Mouse (Mus musculus): ENCODE data around the gene Tnks2. TPM values are rescaled to one million over a fixed set of nuclear protein-coding genes. Genes with fewer than 3 reads are reported as not detected.
"Not testable (repeated sequence)": the region's sequence is repeated elsewhere in the genome, so short reads cannot be mapped to it uniquely, and the experiment has no call there.

Gene Tnks2
- polyA plus RNA-seq, 1 experiment from 2014 or later: 20.6 TPM

DNA sequence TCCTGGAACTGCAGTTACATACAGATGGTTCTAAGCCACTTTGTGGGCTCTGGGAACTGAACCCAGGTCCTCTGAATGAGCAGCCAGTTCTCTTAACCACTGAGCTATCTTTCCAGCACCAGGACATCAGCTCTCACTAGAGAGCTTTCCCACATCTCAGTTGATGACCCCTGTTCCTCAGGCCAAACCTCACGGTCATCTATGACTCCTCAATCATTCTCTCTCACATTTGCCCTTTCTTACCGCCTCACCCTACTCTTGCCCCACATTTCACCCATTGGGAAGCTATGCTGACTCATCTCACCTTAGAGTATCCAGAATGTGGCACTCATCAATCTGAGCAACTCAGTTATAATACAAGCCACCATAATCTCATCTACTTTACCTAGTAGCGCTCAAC lies 6.3 kb downstream of the Tnks2 start:
- Histone ChIP-seq H3K9me3 (replicated peaks; ENCODE audit: control insufficient read depth, low read length) (no peaks in the 10 kb centered on the region), H3K27me3 (ENCODE audit: control insufficient read depth, insufficient read depth, low read length) (no peaks in the 10 kb centered on the region), H3K4me1 (ENCODE audit: control insufficient read depth, insufficient read depth, low read length) (peaks cover 6% of the 10 kb centered on the region; the same call in 1 of the 2 replicates), H3K27ac (ENCODE audit: low read length) (no peak overlapping the region), H3K36me3 (ENCODE audit: control insufficient read depth, insufficient read depth, low read length) (peaks cover 5% of the 10 kb centered on the region; the same call in 1 of the 2 replicates), H3K4me3 (replicated peaks; ENCODE audit: low read length) (no peak overlapping the region), H3K4me2 (ENCODE audit: low read depth, low read length) (no peak overlapping the region), H3K9ac (ENCODE audit: low read length) (no peak overlapping the region)
- ATAC-seq (ENCODE audit: insufficient read depth, low FRiP score): no peak
- 89% methylated on average over 3 of the region's 3 CpGs for WGBS

DNA sequence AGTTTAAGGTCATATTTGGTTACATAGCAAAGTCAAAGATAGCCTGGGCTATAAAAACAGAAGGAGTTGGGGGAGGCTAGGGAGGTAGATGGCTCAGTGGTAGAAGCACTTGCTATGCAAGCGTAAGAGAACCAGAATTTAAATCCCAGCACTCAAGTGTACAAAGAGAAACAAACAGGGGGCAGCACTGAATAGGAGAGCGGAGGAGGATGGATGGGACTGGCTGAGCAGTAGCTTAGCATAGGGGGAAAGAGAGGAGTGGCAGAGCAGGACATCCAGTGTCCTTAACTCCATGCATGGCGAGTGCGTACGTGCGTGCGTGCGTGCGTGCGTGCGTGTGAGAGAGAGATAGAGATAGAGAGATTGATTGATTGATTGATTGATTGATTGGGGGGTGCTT lies 9.8 kb downstream of the Tnks2 start:
- Histone ChIP-seq H3K27me3 (ENCODE audit: control insufficient read depth, insufficient read depth, low read length) (no peaks in the 10 kb centered on the region), H3K36me3 (ENCODE audit: control insufficient read depth, insufficient read depth, low read length) (peaks cover 21% of the 10 kb centered on the region), H3K4me1 (ENCODE audit: control insufficient read depth, insufficient read depth, low read length) (no peaks in the 10 kb centered on the region), H3K4me3 (replicated peaks; ENCODE audit: low read length) (no peak overlapping the region), H3K4me2 (ENCODE audit: low read depth, low read length) (no peak overlapping the region), H3K9me3 (replicated peaks; ENCODE audit: control insufficient read depth, low read length) (no peaks in the 10 kb centered on the region), H3K27ac (ENCODE audit: low read length) (no peak overlapping the region), H3K9ac (ENCODE audit: low read length) (no peak overlapping the region)
- no peak for ATAC-seq (ENCODE audit: insufficient read depth, low FRiP score)
- 89% methylated on average over 11 of the region's 11 CpGs for WGBS

DNA sequence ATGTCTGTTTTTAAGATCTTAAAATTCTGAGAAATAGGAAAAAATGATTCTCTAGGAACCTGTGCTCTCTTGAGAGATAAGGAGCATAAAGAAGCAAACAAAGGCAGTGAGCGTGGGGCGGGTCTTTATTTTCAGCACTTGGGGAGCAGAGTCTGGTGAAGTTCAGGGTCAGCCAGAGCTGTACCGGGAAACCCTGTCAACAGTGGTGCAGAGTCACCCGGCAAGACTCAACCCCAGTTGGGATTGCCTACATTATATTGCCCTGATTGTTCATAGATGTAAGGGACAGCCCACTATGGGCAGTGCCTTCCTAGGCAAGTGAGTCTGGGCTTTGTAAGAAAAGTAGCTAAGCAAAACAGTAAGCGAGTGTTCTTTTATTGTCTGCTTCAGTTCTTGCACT lies 11.9 kb downstream of the Tnks2 start:
- Histone ChIP-seq H3K9ac (ENCODE audit: low read length) (no peak overlapping the region), H3K27me3 (ENCODE audit: control insufficient read depth, insufficient read depth, low read length) (no peaks in the 10 kb centered on the region), H3K4me1 (ENCODE audit: control insufficient read depth, insufficient read depth, low read length) (no peaks in the 10 kb centered on the region), H3K27ac (ENCODE audit: low read length) (no peak overlapping the region), H3K4me2 (ENCODE audit: low read depth, low read length) (no peak overlapping the region), H3K4me3 (replicated peaks; ENCODE audit: low read length) (no peak overlapping the region), H3K9me3 (replicated peaks; ENCODE audit: control insufficient read depth, low read length) (no peaks in the 10 kb centered on the region), H3K36me3 (ENCODE audit: control insufficient read depth, insufficient read depth, low read length) (peaks cover 28% of the 10 kb centered on the region)
- WGBS: 70% methylated on average over 5 of the region's 5 CpGs
- ATAC-seq (ENCODE audit: insufficient read depth, low FRiP score): no peak

- peaks cover 22% of the 10 kb centered on the region for H3K36me3 ChIP-seq (ENCODE audit: control insufficient read depth, insufficient read depth, low read length)
- no peaks in the 10 kb centered on the region for H3K27me3 ChIP-seq (ENCODE audit: control insufficient read depth, insufficient read depth, low read length)
- 94% methylated on average over 2 of the region's 2 CpGs for WGBS
- no peak overlapping the region for H3K27ac ChIP-seq (ENCODE audit: low read length)
- no peak overlapping the region for H3K4me3 ChIP-seq (replicated peaks; ENCODE audit: low read length)
- ATAC-seq (ENCODE audit: insufficient read depth, low FRiP score): no peak
- no peaks in the 10 kb centered on the region for H3K4me1 ChIP-seq (ENCODE audit: control insufficient read depth, insufficient read depth, low read length)
- no peak overlapping the region for H3K9ac ChIP-seq (ENCODE audit: low read length)
- H3K4me2 ChIP-seq (ENCODE audit: low read depth, low read length): no peak overlapping the region
- no peaks in the 10 kb centered on the region for H3K9me3 ChIP-seq (replicated peaks; ENCODE audit: control insufficient read depth, low read length)
Measured at GRCm38 (mm10) chr19:36853831-36854230, 19.8 kb downstream of the Tnks2 start.

DNA sequence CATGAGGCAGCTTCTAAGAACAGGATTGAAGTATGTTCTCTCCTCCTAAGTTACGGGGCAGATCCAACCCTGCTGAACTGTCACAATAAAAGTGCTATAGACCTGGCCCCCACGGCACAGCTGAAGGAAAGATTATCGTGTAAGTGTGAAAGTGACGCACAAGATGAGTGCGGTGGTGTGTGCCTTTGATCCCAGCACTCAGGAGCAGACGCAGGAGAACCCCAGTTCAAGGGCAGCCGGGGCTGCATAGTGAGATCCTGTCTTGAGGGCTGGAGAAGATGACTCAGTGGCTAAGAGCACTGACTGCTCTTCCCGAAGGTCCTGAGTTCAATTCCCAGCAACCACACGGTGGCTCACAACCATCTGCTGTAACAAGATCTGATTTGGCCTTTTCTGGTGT lies 23.8 kb downstream of the Tnks2 start:
- WGBS: 86% methylated on average over 9 of the region's 9 CpGs
- H3K9ac ChIP-seq (ENCODE audit: low read length): no peak overlapping the region
- no peaks in the 10 kb centered on the region for H3K9me3 ChIP-seq (replicated peaks; ENCODE audit: control insufficient read depth, low read length)
- no peak overlapping the region for H3K4me2 ChIP-seq (ENCODE audit: low read depth, low read length)
- H3K4me1 ChIP-seq (ENCODE audit: control insufficient read depth, insufficient read depth, low read length): no peaks in the 10 kb centered on the region
- no peaks in the 10 kb centered on the region for H3K27me3 ChIP-seq (ENCODE audit: control insufficient read depth, insufficient read depth, low read length)
- H3K36me3 ChIP-seq (ENCODE audit: control insufficient read depth, insufficient read depth, low read length): peaks cover 24% of the 10 kb centered on the region
- H3K4me3 ChIP-seq (replicated peaks; ENCODE audit: low read length): no peak overlapping the region
- ATAC-seq (ENCODE audit: insufficient read depth, low FRiP score): no peak
- H3K27ac ChIP-seq (ENCODE audit: low read length): no peak overlapping the region

GRCm38 (mm10) chr19:36860393-36860792 lies 26.4 kb downstream of the Tnks2 start:
- Histone ChIP-seq H3K4me1 (ENCODE audit: control insufficient read depth, insufficient read depth, low read length) (no peaks in the 10 kb centered on the region), H3K9ac (ENCODE audit: low read length) (no peak overlapping the region), H3K4me2 (ENCODE audit: low read depth, low read length) (no peak overlapping the region), H3K4me3 (replicated peaks; ENCODE audit: low read length) (no peak overlapping the region), H3K9me3 (replicated peaks; ENCODE audit: control insufficient read depth, low read length) (no peaks in the 10 kb centered on the region), H3K36me3 (ENCODE audit: control insufficient read depth, insufficient read depth, low read length) (peaks cover 20% of the 10 kb centered on the region), H3K27ac (ENCODE audit: low read length) (no peak overlapping the region), H3K27me3 (ENCODE audit: control insufficient read depth, insufficient read depth, low read length) (no peaks in the 10 kb centered on the region)
- ATAC-seq (ENCODE audit: insufficient read depth, low FRiP score): no peak
- WGBS: 92% methylated on average over 5 of the region's 5 CpGs

GRCm38 (mm10) chr19:36865905-36866304 lies 31.9 kb downstream of the Tnks2 start:
- Histone ChIP-seq H3K4me2 (ENCODE audit: low read depth, low read length) (no peak overlapping the region), H3K27ac (ENCODE audit: low read length) (no peak overlapping the region), H3K9ac (ENCODE audit: low read length) (no peak overlapping the region), H3K9me3 (replicated peaks; ENCODE audit: control insufficient read depth, low read length) (no peaks in the 10 kb centered on the region), H3K27me3 (ENCODE audit: control insufficient read depth, insufficient read depth, low read length) (no peaks in the 10 kb centered on the region), H3K4me1 (ENCODE audit: control insufficient read depth, insufficient read depth, low read length) (no peaks in the 10 kb centered on the region), H3K4me3 (replicated peaks; ENCODE audit: low read length) (no peak overlapping the region), H3K36me3 (ENCODE audit: control insufficient read depth, insufficient read depth, low read length) (peaks cover 17% of the 10 kb centered on the region)
- ATAC-seq (ENCODE audit: insufficient read depth, low FRiP score): no peak
- 84% methylated on average over 5 of the region's 5 CpGs for WGBS

DNA sequence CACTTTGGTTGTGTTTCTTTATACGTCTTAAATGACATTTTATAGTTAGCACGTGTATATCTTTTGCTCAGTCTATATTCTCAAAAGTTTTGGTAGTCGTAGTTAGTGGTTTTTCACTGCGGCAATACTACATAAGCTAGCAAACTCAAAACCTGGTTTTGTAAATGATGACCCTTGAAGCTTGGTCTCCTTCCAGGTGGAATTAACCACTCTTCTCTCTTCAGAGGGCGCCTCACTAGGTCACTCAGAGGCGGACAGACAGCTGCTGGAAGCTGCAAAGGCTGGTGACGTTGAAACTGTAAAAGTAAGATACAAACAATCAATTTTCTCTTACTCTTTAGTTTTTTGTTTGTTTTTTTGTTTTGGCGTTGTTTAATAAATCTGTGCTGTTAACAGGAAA lies 33.4 kb downstream of the Tnks2 start:
- peaks cover 17% of the 10 kb centered on the region for H3K36me3 ChIP-seq (ENCODE audit: control insufficient read depth, insufficient read depth, low read length)
- no peak overlapping the region for H3K27ac ChIP-seq (ENCODE audit: low read length)
- ATAC-seq (ENCODE audit: insufficient read depth, low FRiP score): no peak
- no peaks in the 10 kb centered on the region for H3K9me3 ChIP-seq (replicated peaks; ENCODE audit: control insufficient read depth, low read length)
- no peak overlapping the region for H3K9ac ChIP-seq (ENCODE audit: low read length)
- no peak overlapping the region for H3K4me3 ChIP-seq (replicated peaks; ENCODE audit: low read length)
- H3K4me1 ChIP-seq (ENCODE audit: control insufficient read depth, insufficient read depth, low read length): no peaks in the 10 kb centered on the region
- H3K27me3 ChIP-seq (ENCODE audit: control insufficient read depth, insufficient read depth, low read length): no peaks in the 10 kb centered on the region
- no peak overlapping the region for H3K4me2 ChIP-seq (ENCODE audit: low read depth, low read length)
- WGBS: 84% methylated on average over 8 of the region's 8 CpGs

GRCm38 (mm10) chr19:36868675-36869074 lies 34.6 kb downstream of the Tnks2 start:
- not testable (repeated sequence) for H3K4me3 ChIP-seq (replicated peaks; ENCODE audit: low read length); H3K9me3 ChIP-seq (replicated peaks; ENCODE audit: control insufficient read depth, low read length); H3K27ac ChIP-seq (ENCODE audit: low read length); H3K4me2 ChIP-seq (ENCODE audit: low read depth, low read length); ATAC-seq (ENCODE audit: insufficient read depth, low FRiP score); H3K4me1 ChIP-seq (ENCODE audit: control insufficient read depth, insufficient read depth, low read length); H3K27me3 ChIP-seq (ENCODE audit: control insufficient read depth, insufficient read depth, low read length); H3K9ac ChIP-seq (ENCODE audit: low read length)
- H3K36me3 ChIP-seq (ENCODE audit: control insufficient read depth, insufficient read depth, low read length): peaks cover 16% of the 10 kb centered on the region
- WGBS: 81% methylated on average over 3 of the region's 3 CpGs

- WGBS: 77% methylated on average over 2 of the region's 2 CpGs
- Histone ChIP-seq H3K4me3 (replicated peaks; ENCODE audit: low read length) (no peak overlapping the region), H3K9me3 (replicated peaks; ENCODE audit: control insufficient read depth, low read length) (no peaks in the 10 kb centered on the region), H3K36me3 (ENCODE audit: control insufficient read depth, insufficient read depth, low read length) (peaks cover 13% of the 10 kb centered on the region; the same call in 1 of the 2 replicates), H3K27me3 (ENCODE audit: control insufficient read depth, insufficient read depth, low read length) (no peaks in the 10 kb centered on the region), H3K27ac (ENCODE audit: low read length) (no peak overlapping the region), H3K9ac (ENCODE audit: low read length) (no peak overlapping the region), H3K4me1 (ENCODE audit: control insufficient read depth, insufficient read depth, low read length) (no peaks in the 10 kb centered on the region), H3K4me2 (ENCODE audit: low read depth, low read length) (no peak overlapping the region)
- no peak for ATAC-seq (ENCODE audit: insufficient read depth, low FRiP score)
Measured at GRCm38 (mm10) chr19:36874651-36875050, 40.6 kb downstream of the Tnks2 start.

All from stomach, embryonic 16.5 days (tissue).